Mouse (Mus musculus) liver, embryonic 14.5 days (tissue): ENCODE results near the gene 2700081O15Rik. TPM values are rescaled to one million over a fixed set of nuclear protein-coding genes. Genes with fewer than 3 reads are reported as not detected.

Source experiments
- ATAC-seq: fragments of 200-750 bp; cut with Nextera tagmentation; 2 replicates; pipeline ENCODE4 v1.8.0; 2017; ENCODE audit warnings: moderate number of reproducible peaks, mild to moderate bottlenecking, moderate library complexity; ENCODE audit not compliant: insufficient read depth
- DNase-seq, 3 experiments: peaks; one replicate each; pipeline ENCODE4 v3.0.0-alpha.2; 2012 to 2013; ENCODE audit warnings: low read depth in 3 of 3, low spot score in 3 of 3
- H3K27ac ChIP-seq: fragments of 300-500 bp; sonication (generic); 2 replicates; pipeline ENCODE4 v1.5.1; 2014; ENCODE audit warnings: moderate library complexity, mild to moderate bottlenecking, control low read depth, inconsistent platforms
- H3K27me3 ChIP-seq: fragments of 300-500 bp; sonication (generic); 2 replicates; pipeline ENCODE4 v1.6.1; 2014; ENCODE audit warnings: mild to moderate bottlenecking, low read length, moderate library complexity; ENCODE audit not compliant: control insufficient read depth, insufficient read depth
- H3K36me3 ChIP-seq: fragments of 300-500 bp; sonication (generic); replicated peaks from 2 replicates; pipeline ENCODE4 v1.6.1; 2014; ENCODE audit warnings: low read depth; ENCODE audit not compliant: control insufficient read depth, insufficient read depth
- H3K4me1 ChIP-seq, 2 experiments: fragments of 200-500 bp in 1 of 2; fragments of 300-500 bp in 1 of 2; sonication (generic) in 1 of 2; replicated peaks; 2 replicates each; pipeline ENCODE4 v1.6.1; 2012 to 2014; ENCODE audit warnings: antibody characterized with exemption in 1 of 2, inconsistent platforms in 1 of 2, low read length in 1 of 2; ENCODE audit not compliant: control insufficient read depth in 2 of 2, insufficient read depth in 2 of 2
- H3K4me2 ChIP-seq: fragments of 300-500 bp; sonication (generic); 2 replicates; pipeline ENCODE4 v1.6.1; 2014; ENCODE audit warnings: low read depth, mild to moderate bottlenecking, control low read depth, moderate library complexity
- H3K4me3 ChIP-seq, 2 experiments: fragments of 200-500 bp in 1 of 2; fragments of 300-500 bp in 1 of 2; sonication (generic) in 1 of 2; 2 replicates each; pipeline ENCODE4 v1.5.1; 2012 to 2014; ENCODE audit warnings: low read depth in 2 of 2, low read length in 2 of 2, mild to moderate bottlenecking in 2 of 2, control low read depth in 1 of 2, inconsistent platforms in 1 of 2, moderate library complexity in 1 of 2; ENCODE audit not compliant: insufficient read depth in 1 of 2
- H3K9ac ChIP-seq: fragments of 300-500 bp; sonication (generic); replicated peaks from 2 replicates; pipeline ENCODE4 v1.6.1; 2014; ENCODE audit warnings: mild to moderate bottlenecking, control low read depth, moderate library complexity
- H3K9me3 ChIP-seq: fragments of 300-500 bp; sonication (generic); 2 replicates; pipeline ENCODE4 v1.6.1; 2016; ENCODE audit warnings: low read length, mixed read lengths; ENCODE audit not compliant: control insufficient read depth
- CTCF ChIP-seq: IDR thresholded peaks from 2 replicates; pipeline ENCODE4 v1.5.1; 2016; ENCODE audit warnings: antibody characterized with exemption, low read depth, control low read depth
- EP300 ChIP-seq: IDR thresholded peaks from 2 replicates; pipeline ENCODE4 v1.6.1; 2016; ENCODE audit warnings: antibody characterized with exemption, low read depth
- WGBS: fragments of 180-500 bp; shearing (Covaris S2); extraction: QIAGEN DNeasy Blood & Tissue Kit; methylation state at CpG from one replicate; pipeline ENCODE4 v1.1.7; 2014; ENCODE audit not compliant: insufficient replicate concordance; 5-methylcytosine and 5-hydroxymethylcytosine counted together
- polyA plus RNA-seq, 2 experiments: library from polyadenylated mRNA; depleted of rRNA in 1 of 2; stranded (reverse) in 1 of 2; unstranded in 1 of 2; fragments of >200 nt; fragmentation: Nextera tagmentation in 1 of 2; extraction: Ambion mirVana in 1 of 2; gene quantifications; 2 replicates each; pipeline versions ENCODE4 v1.2.1 to v1.2.3; 2012 to 2014

Gene 2700081O15Rik
- polyA plus RNA-seq, 2 experiments = 0.86 to 6.3 TPM

- no peaks in the 10 kb centered on the region for H3K27me3 ChIP-seq
- ATAC-seq = no peak
- no peaks in the 10 kb centered on the region for H3K4me1 ChIP-seq
- no peak overlapping the region for H3K27ac ChIP-seq
- no peak overlapping the region for H3K4me3 ChIP-seq
- no peak overlapping the region for H3K9ac ChIP-seq
- no peak overlapping the region for H3K4me2 ChIP-seq
- no peak for DNase-seq
- H3K9me3 ChIP-seq = no peaks in the 10 kb centered on the region
- TF ChIP-seq CTCF = no peak
- peaks cover 5% of the 10 kb centered on the region; the same call in 1 of the 2 replicates for H3K36me3 ChIP-seq
These were observed 20.9 kb downstream of the 2700081O15Rik start for GRCm38 (mm10) chr19:7438295-7438694.

GRCm38 (mm10) chr19:7441493-7441892 lies 24.1 kb downstream of the 2700081O15Rik start:
- DNase-seq = peak in 1 of 3 experiments; percentile 30
- no peaks in the 10 kb centered on the region for H3K27me3 ChIP-seq

GRCm38 (mm10) chr19:7445105-7445504 lies 27.7 kb downstream of the 2700081O15Rik start:
- Histone ChIP-seq H3K9me3 (no peaks in the 10 kb centered on the region), H3K4me3 (no peak overlapping the region), H3K4me1 (0 out of 4 replicates have a peak, but pooled peaks cover 0 to 2% of the 10 kb centered on the region in 2 experiments), H3K4me2 (no peak overlapping the region), H3K27me3 (no peaks in the 10 kb centered on the region), H3K27ac (no peak overlapping the region), H3K9ac (no peak overlapping the region), H3K36me3 (no peaks in the 10 kb centered on the region)
- ATAC-seq (no peak), DNase-seq (no peak)
- 75% methylated on average over 2 of the region's 2 CpGs for WGBS
- TF ChIP-seq EP300 = no peak
- no peak for TF ChIP-seq CTCF

More at GRCm38 (mm10) chr19:7441493-7441892, 24.1 kb downstream of the 2700081O15Rik start:
- 63% methylated on average over 14 of the region's 14 CpGs for WGBS
- Histone ChIP-seq H3K9ac (no peak overlapping the region), H3K9me3 (no peaks in the 10 kb centered on the region), H3K4me2 (no peak overlapping the region), H3K4me3 (no peak overlapping the region), H3K4me1 (0 out of 4 replicates have a peak, but pooled peaks cover 0 to 2% of the 10 kb centered on the region in 2 experiments), H3K36me3 (no peaks in the 10 kb centered on the region), H3K27ac (no peak overlapping the region)
- no peak for ATAC-seq
- TF ChIP-seq EP300 (no peak), CTCF (peak; percentile 66)

- Histone ChIP-seq H3K27me3 (no peaks in the 10 kb centered on the region), H3K27ac (no peak overlapping the region), H3K4me2 (no peak overlapping the region), H3K4me3 (no peak overlapping the region), H3K36me3 (no peaks in the 10 kb centered on the region), H3K9ac (no peak overlapping the region), H3K9me3 (no peaks in the 10 kb centered on the region), H3K4me1 (0 out of 4 replicates have a peak, but pooled peaks cover 0 to 2% of the 10 kb centered on the region in 2 experiments)
- no peak for DNase-seq
- ATAC-seq = no peak
- WGBS = 65% methylated on average over 1 of the region's 1 CpGs
- no peak for TF ChIP-seq CTCF
- no peak for TF ChIP-seq EP300
These were observed 28.2 kb downstream of the 2700081O15Rik start for GRCm38 (mm10) chr19:7445596-7445995.

- no peak for DNase-seq
- no peak for ATAC-seq
- WGBS = 70% methylated on average over 2 of the region's 2 CpGs
- TF ChIP-seq EP300 (no peak), CTCF (no peak)
- no peak overlapping the region for H3K4me2 ChIP-seq
- no peaks in the 10 kb centered on the region for H3K27me3 ChIP-seq
- peaks cover 3% of the 10 kb centered on the region for H3K36me3 ChIP-seq
- no peak overlapping the region for H3K27ac ChIP-seq
- H3K9ac ChIP-seq = no peak overlapping the region
- no peaks in the 10 kb centered on the region for H3K4me1 ChIP-seq
- no peak overlapping the region for H3K4me3 ChIP-seq
- no peaks in the 10 kb centered on the region for H3K9me3 ChIP-seq
These were observed 39.4 kb downstream of the 2700081O15Rik start for GRCm38 (mm10) chr19:7456803-7457202.

- Histone ChIP-seq H3K4me3 (no peak overlapping the region), H3K4me1 (no peaks in the 10 kb centered on the region), H3K27me3 (no peaks in the 10 kb centered on the region), H3K36me3 (peaks cover 3% of the 10 kb centered on the region), H3K4me2 (no peak overlapping the region), H3K27ac (no peak overlapping the region), H3K9me3 (no peaks in the 10 kb centered on the region), H3K9ac (no peak overlapping the region)
- no peak for TF ChIP-seq EP300
- no peak for TF ChIP-seq CTCF
- no peak for DNase-seq
- ATAC-seq = no peak
These were observed 41.5 kb downstream of the 2700081O15Rik start for GRCm38 (mm10) chr19:7458901-7459300.
